Mouse (Mus musculus): ENCODE results near the gene Ulk3. TPM values are rescaled to one million over a fixed set of nuclear protein-coding genes. Genes with fewer than 3 reads are reported as not detected.
A peak's percentile ranks its signal among the peaks of the same experiment; 100 is the strongest.

The Ulk3 gene
- polyA plus RNA-seq, 1 experiment, result 14.0 TPM

GRCm38 (mm10) chr9:57550126-57550862, 39.0 kb upstream of the Ulk3 start:
- Histone ChIP-seq H3K36me3 (ENCODE audit: control insufficient read depth, insufficient read depth, low read length) (peaks cover 34% of the 10 kb centered on the region), H3K27ac (ENCODE audit: insufficient read depth, low read depth, low read length) (peak overlapping the region; percentile 99), H3K27me3 (ENCODE audit: control insufficient read depth, insufficient read depth, low read length) (no peaks in the 10 kb centered on the region), H3K4me1 (ENCODE audit: control insufficient read depth, insufficient read depth, insufficient read length, low read length) (peaks cover 36% of the 10 kb centered on the region), H3K4me3 (ENCODE audit: low read depth, low read length) (peak overlapping the region; percentile 10; the same call in 1 of the 2 replicates)
- no peak for TF ChIP-seq CTCF (IDR thresholded peaks at IDR 0.05; ENCODE audit: extremely low read depth, insufficient read length, insufficient replicate concordance, low read depth, low read length)
- TF ChIP-seq POLR2A (IDR thresholded peaks at IDR 0.05; ENCODE audit: low read depth, low read length), result no peak; the same call in 1 of the 2 replicates
- WGBS, result 29% methylated on average over 11 of the region's 11 CpGs

DNA sequence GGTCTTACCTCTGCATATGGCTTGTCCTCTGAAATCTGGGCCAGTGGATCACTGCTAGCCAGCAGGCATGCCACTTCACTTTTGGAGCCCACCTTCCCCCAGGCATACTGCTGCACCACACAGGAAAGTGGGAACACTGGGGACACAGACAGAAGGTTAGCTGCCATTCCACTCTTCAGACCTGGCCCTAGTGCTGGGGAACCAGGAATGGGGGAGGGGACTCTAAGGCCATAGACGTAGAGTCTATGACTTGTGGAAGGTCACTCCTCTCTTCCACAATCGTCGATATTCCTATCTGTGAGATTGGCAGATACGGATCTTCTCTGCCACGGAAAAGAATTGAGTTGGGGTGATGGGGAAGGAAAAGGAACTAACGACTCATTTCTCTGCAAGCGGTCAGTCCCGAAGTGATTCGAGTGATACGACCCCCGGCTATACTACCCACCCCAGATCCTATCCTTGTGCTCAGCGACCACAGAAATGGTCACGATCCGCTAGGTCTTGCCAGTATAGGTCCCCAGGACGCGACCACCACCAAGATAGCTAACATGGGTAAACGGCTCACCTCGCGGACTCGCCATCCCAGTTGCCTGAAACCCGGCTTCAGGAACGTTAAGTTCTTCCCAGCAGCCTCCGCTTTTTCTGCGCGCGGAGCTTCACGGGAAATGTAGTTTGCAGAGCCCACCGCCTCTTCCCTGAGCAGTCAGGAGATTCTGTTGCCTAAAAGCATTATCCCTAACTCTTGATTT, 36.9 kb upstream of the Ulk3 start, which contains the start of gene Mpi:
TSS of gene Mpi (minus strand) at position 625 of the 749 bp plus-strand sequence.
- 7% methylated on average over 28 of the region's 28 CpGs for WGBS
- Histone ChIP-seq H3K27ac (ENCODE audit: insufficient read depth, low read depth, low read length) (peak within 1 kb of the TSS; percentile 90), H3K27me3 (ENCODE audit: control insufficient read depth, insufficient read depth, low read length) (no peaks in the 10 kb centered on the region)

DNA sequence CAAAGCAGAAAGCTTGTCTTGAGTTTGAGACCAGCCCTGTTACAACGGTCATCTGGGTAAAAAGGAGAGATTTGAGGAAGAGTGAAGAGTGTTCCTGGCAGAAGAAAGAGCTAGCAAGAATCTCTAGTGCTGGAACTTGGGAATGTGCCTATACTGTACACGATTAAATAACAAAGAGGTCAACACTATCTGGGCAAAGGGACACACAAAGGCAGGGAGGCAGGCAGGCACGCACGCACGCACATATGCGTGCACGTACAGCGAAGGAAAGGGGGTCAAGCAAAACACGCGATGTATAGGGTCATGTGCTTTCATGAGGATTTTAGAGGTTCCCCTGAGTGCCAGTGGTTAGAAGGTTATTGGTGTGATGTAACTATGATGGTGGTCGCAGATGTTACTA, 36.1 kb upstream of the Ulk3 start:
- TF ChIP-seq POLR2A (IDR thresholded peaks at IDR 0.05; ENCODE audit: low read depth, low read length) (no peak), CTCF (IDR thresholded peaks at IDR 0.05; ENCODE audit: extremely low read depth, insufficient read length, insufficient replicate concordance, low read depth, low read length) (no peak)
- Histone ChIP-seq H3K4me1 (ENCODE audit: control insufficient read depth, insufficient read depth, insufficient read length, low read length) (peaks cover 27% of the 10 kb centered on the region), H3K27me3 (ENCODE audit: control insufficient read depth, insufficient read depth, low read length) (no peaks in the 10 kb centered on the region), H3K27ac (ENCODE audit: insufficient read depth, low read depth, low read length) (peak overlapping the region; percentile 50), H3K4me3 (ENCODE audit: low read depth, low read length) (no peak overlapping the region), H3K36me3 (ENCODE audit: control insufficient read depth, insufficient read depth, low read length) (peaks cover 17% of the 10 kb centered on the region)
- 47% methylated on average over 11 of the region's 11 CpGs for WGBS

More for the DNA sequence above, 36.9 kb upstream of the Ulk3 start, which contains the start of gene Mpi:
- Histone ChIP-seq H3K36me3 (ENCODE audit: control insufficient read depth, insufficient read depth, low read length) (peaks cover 22% of the 10 kb centered on the region), H3K4me3 (ENCODE audit: low read depth, low read length) (peak within 1 kb of the TSS; percentile 94), H3K4me1 (ENCODE audit: control insufficient read depth, insufficient read depth, insufficient read length, low read length) (peaks cover 33% of the 10 kb centered on the region)
- TF ChIP-seq POLR2A (IDR thresholded peaks at IDR 0.05; ENCODE audit: low read depth, low read length), result peak; percentile 73; the same call in 1 of the 2 replicates
- no peak for TF ChIP-seq CTCF (IDR thresholded peaks at IDR 0.05; ENCODE audit: extremely low read depth, insufficient read length, insufficient replicate concordance, low read depth, low read length)

DNA sequence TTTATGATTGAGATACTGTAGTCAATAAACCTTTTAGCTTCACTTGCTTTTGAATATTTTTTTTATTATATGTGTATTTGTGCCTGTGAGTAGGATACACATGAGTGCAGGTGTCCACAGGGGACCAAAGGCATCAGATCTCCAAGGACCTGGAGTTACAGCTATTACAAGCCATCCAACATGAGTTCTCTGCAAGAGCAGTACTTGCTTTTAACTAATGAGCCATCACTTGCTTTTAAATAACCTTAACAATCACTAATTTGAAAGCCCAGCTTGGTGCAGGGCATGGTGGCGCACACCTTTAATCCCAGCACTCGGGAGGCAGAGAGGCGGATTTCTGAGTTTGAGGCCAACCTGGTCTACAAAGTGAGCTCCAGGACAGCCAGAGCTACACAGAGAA, 34.5 kb upstream of the Ulk3 start:
- TF ChIP-seq POLR2A (IDR thresholded peaks at IDR 0.05; ENCODE audit: low read depth, low read length) (no peak), CTCF (IDR thresholded peaks at IDR 0.05; ENCODE audit: extremely low read depth, insufficient read length, insufficient replicate concordance, low read depth, low read length) (no peak)
- 87% methylated on average over 3 of the region's 3 CpGs for WGBS

GRCm38 (mm10) chr9:57557215-57557614, 32.0 kb upstream of the Ulk3 start:
- Histone ChIP-seq H3K4me3 (ENCODE audit: low read depth, low read length) (no peak overlapping the region), H3K4me1 (ENCODE audit: control insufficient read depth, insufficient read depth, insufficient read length, low read length) (peaks cover 11% of the 10 kb centered on the region)
- 85% methylated on average over 3 of the region's 3 CpGs for WGBS

More for the DNA sequence above, 34.5 kb upstream of the Ulk3 start:
- Histone ChIP-seq H3K27me3 (ENCODE audit: control insufficient read depth, insufficient read depth, low read length) (no peaks in the 10 kb centered on the region), H3K36me3 (ENCODE audit: control insufficient read depth, insufficient read depth, low read length) (peaks cover 2% of the 10 kb centered on the region), H3K4me3 (ENCODE audit: low read depth, low read length) (no peak overlapping the region), H3K4me1 (ENCODE audit: control insufficient read depth, insufficient read depth, insufficient read length, low read length) (peaks cover 13% of the 10 kb centered on the region), H3K27ac (ENCODE audit: insufficient read depth, low read depth, low read length) (no peak overlapping the region)

GRCm38 (mm10) chr9:57558625-57559024, 30.6 kb upstream of the Ulk3 start:
- Histone ChIP-seq H3K27me3 (ENCODE audit: control insufficient read depth, insufficient read depth, low read length) (no peaks in the 10 kb centered on the region), H3K4me3 (ENCODE audit: low read depth, low read length) (no peak overlapping the region), H3K4me1 (ENCODE audit: control insufficient read depth, insufficient read depth, insufficient read length, low read length) (peaks cover 11% of the 10 kb centered on the region), H3K27ac (ENCODE audit: insufficient read depth, low read depth, low read length) (no peak overlapping the region), H3K36me3 (ENCODE audit: control insufficient read depth, insufficient read depth, low read length) (no peaks in the 10 kb centered on the region)
- no peak for TF ChIP-seq CTCF (IDR thresholded peaks at IDR 0.05; ENCODE audit: extremely low read depth, insufficient read length, insufficient replicate concordance, low read depth, low read length)
- no peak for TF ChIP-seq POLR2A (IDR thresholded peaks at IDR 0.05; ENCODE audit: low read depth, low read length)
- 88% methylated on average over 4 of the region's 4 CpGs for WGBS

More at GRCm38 (mm10) chr9:57557215-57557614, 32.0 kb upstream of the Ulk3 start:
- no peaks in the 10 kb centered on the region for H3K36me3 ChIP-seq (ENCODE audit: control insufficient read depth, insufficient read depth, low read length)
- TF ChIP-seq POLR2A (IDR thresholded peaks at IDR 0.05; ENCODE audit: low read depth, low read length) (no peak), CTCF (IDR thresholded peaks at IDR 0.05; ENCODE audit: extremely low read depth, insufficient read length, insufficient replicate concordance, low read depth, low read length) (no peak)
- no peaks in the 10 kb centered on the region for H3K27me3 ChIP-seq (ENCODE audit: control insufficient read depth, insufficient read depth, low read length)
- H3K27ac ChIP-seq (ENCODE audit: insufficient read depth, low read depth, low read length), result no peak overlapping the region

DNA sequence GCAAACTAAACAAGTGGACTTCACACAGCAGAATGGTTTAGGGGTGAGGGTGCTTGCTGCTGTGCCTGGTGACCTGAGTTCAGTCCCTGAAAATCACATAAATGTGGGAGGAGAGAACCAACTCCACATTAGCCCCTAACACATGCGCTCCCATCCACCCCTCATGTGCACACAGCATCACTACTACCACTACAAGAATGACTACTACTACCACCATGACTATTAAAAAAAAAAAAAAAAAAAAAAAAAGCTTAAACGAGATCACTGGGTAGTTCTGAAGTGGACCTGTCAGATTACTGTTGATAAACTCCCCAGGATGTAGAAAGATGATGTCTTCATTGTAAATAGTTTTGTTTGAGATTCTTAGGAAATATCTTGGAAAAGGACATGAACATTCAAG, 29.7 kb upstream of the Ulk3 start:
- H3K4me3 ChIP-seq (ENCODE audit: low read depth, low read length), result no peak overlapping the region
- WGBS, result 62% methylated on average over 2 of the region's 2 CpGs
- no peaks in the 10 kb centered on the region for H3K36me3 ChIP-seq (ENCODE audit: control insufficient read depth, insufficient read depth, low read length)
- H3K4me1 ChIP-seq (ENCODE audit: control insufficient read depth, insufficient read depth, insufficient read length, low read length), result peaks cover 11% of the 10 kb centered on the region
- no peak for TF ChIP-seq POLR2A (IDR thresholded peaks at IDR 0.05; ENCODE audit: low read depth, low read length)
- no peak for TF ChIP-seq CTCF (IDR thresholded peaks at IDR 0.05; ENCODE audit: extremely low read depth, insufficient read length, insufficient replicate concordance, low read depth, low read length)
- no peaks in the 10 kb centered on the region for H3K27me3 ChIP-seq (ENCODE audit: control insufficient read depth, insufficient read depth, low read length)
- no peak overlapping the region for H3K27ac ChIP-seq (ENCODE audit: insufficient read depth, low read depth, low read length)

All from small intestine, adult 2 months (tissue).